Mouse (Mus musculus) liver, adult 2 months (tissue): Measurements from ENCODE around the gene Scnn1b. TPM values are rescaled to one million over a fixed set of nuclear protein-coding genes. Genes with fewer than 3 reads are reported as not detected.

Experiments
- DNase-seq: peaks from one replicate; pipeline ENCODE4 v3.0.0-alpha.2; 2011; ENCODE audit warnings: low read depth, low spot score; ENCODE audit errors: extremely low read depth
- H3K27ac ChIP-seq: fragments of 200-500 bp; replicated peaks from 2 replicates; pipeline ENCODE4 v1.5.1; 2012; ENCODE audit warnings: low read depth, mild to moderate bottlenecking, control low read depth, inconsistent platforms, low read length; ENCODE audit not compliant: insufficient read depth
- H3K27me3 ChIP-seq: fragments of 200-500 bp; 2 replicates; pipeline ENCODE4 v1.6.1; 2012; ENCODE audit warnings: mild to moderate bottlenecking, moderate library complexity, low read length, inconsistent platforms; ENCODE audit not compliant: control insufficient read depth, insufficient read depth
- H3K36me3 ChIP-seq: fragments of 200-500 bp; 2 replicates; pipeline ENCODE4 v1.6.1; 2012; ENCODE audit warnings: low read length, inconsistent platforms; ENCODE audit not compliant: control insufficient read depth, insufficient read depth
- H3K4me1 ChIP-seq: fragments of 200-500 bp; 2 replicates; pipeline ENCODE4 v1.6.1; 2011; ENCODE audit warnings: low read length; ENCODE audit not compliant: control insufficient read depth, insufficient read depth
- H3K4me3 ChIP-seq: fragments of 200-500 bp; 2 replicates; pipeline ENCODE4 v1.5.1; 2011; ENCODE audit warnings: low read depth, mild to moderate bottlenecking, control low read depth, low read length, moderate library complexity; ENCODE audit not compliant: insufficient read depth
- H3K79me2 ChIP-seq: fragments of 200-500 bp; 2 replicates; pipeline ENCODE4 v1.6.1; 2012; ENCODE audit warnings: inconsistent platforms, mild to moderate bottlenecking, low read length, moderate library complexity; ENCODE audit not compliant: control insufficient read depth, insufficient read depth
- H3K9ac ChIP-seq: fragments of 200-500 bp; 2 replicates; pipeline ENCODE4 v1.6.1; 2012; ENCODE audit warnings: low read depth, mild to moderate bottlenecking, control low read depth, inconsistent platforms, low read length
- CTCF ChIP-seq: fragments of 200-500 bp; IDR thresholded peaks from 2 replicates; pipeline ENCODE4 v1.5.1; 2011; ENCODE audit warnings: low read depth, low read length, control low read depth
- POLR2A ChIP-seq: fragments of 200-500 bp; IDR thresholded peaks from 2 replicates; pipeline ENCODE4 v1.6.1; 2011; ENCODE audit warnings: low read length, control low read depth; ENCODE audit not compliant: insufficient read depth; ENCODE audit errors: extremely low read depth
- WGBS: fragments of 180-500 bp; shearing (Covaris S2); methylation state at CpG from one replicate; pipeline ENCODE4 v1.1.7; 2018; 5-methylcytosine and 5-hydroxymethylcytosine counted together
- polyA plus RNA-seq: library from polyadenylated mRNA; depleted of rRNA; stranded (reverse); fragments of >200 nt; gene quantifications from 2 replicates; pipeline ENCODE4 v1.2.3, GENCODE M21; 2012
- total RNA-seq: library from RNA; depleted of rRNA; stranded (reverse); fragments of >200 nt; gene quantifications from 2 replicates; pipeline ENCODE4 v1.2.3, GENCODE M21; 2014

Gene Scnn1b
- total and polyA plus RNA-seq, 2 experiments = not detected

- Histone ChIP-seq H3K27me3 (peaks cover 3% of the 10 kb centered on the region; the same call in 1 of the 2 replicates), H3K27ac (no peak overlapping the region), H3K9ac (no peak overlapping the region), H3K36me3 (no peaks in the 10 kb centered on the region), H3K4me1 (no peaks in the 10 kb centered on the region), H3K4me3 (no peak overlapping the region), H3K79me2 (no peaks in the 10 kb centered on the region)
- TF ChIP-seq POLR2A (no peak), CTCF (no peak)
- DNase-seq = no peak
- 63% methylated on average over 6 of the region's 6 CpGs for WGBS
Measured at GRCm38 (mm10) chr7:121842234-121842633, 22.6 kb upstream of the Scnn1b start.

- H3K79me2 ChIP-seq = no peaks in the 10 kb centered on the region
- H3K4me1 ChIP-seq = no peaks in the 10 kb centered on the region
- 34% methylated on average over 6 of the region's 6 CpGs for WGBS
- DNase-seq = no peak
- H3K27ac ChIP-seq = no peak overlapping the region
- no peak overlapping the region for H3K9ac ChIP-seq
- no peak overlapping the region for H3K4me3 ChIP-seq
- no peaks in the 10 kb centered on the region; the same call in 1 of the 2 replicates for H3K27me3 ChIP-seq
- TF ChIP-seq POLR2A (no peak), CTCF (no peak)
- H3K36me3 ChIP-seq = no peaks in the 10 kb centered on the region
Measured at GRCm38 (mm10) chr7:121845964-121846363, 18.9 kb upstream of the Scnn1b start.

GRCm38 (mm10) chr7:121848537-121849168, 16.2 kb upstream of the Scnn1b start:
- Histone ChIP-seq H3K4me3 (no peak overlapping the region), H3K4me1 (no peaks in the 10 kb centered on the region), H3K27ac (no peak overlapping the region), H3K27me3 (no peaks in the 10 kb centered on the region; the same call in 1 of the 2 replicates), H3K36me3 (no peaks in the 10 kb centered on the region), H3K79me2 (no peaks in the 10 kb centered on the region), H3K9ac (no peak overlapping the region)
- WGBS = 85% methylated on average over 8 of the region's 9 CpGs
- DNase-seq = no peak
- TF ChIP-seq POLR2A = no peak
- TF ChIP-seq CTCF = no peak

GRCm38 (mm10) chr7:121857177-121857884, 7.5 kb upstream of the Scnn1b start:
- 86% methylated on average over 11 of the region's 11 CpGs for WGBS
- DNase-seq = no peak
- no peak overlapping the region for H3K27ac ChIP-seq
- H3K9ac ChIP-seq = no peak overlapping the region
- no peaks in the 10 kb centered on the region for H3K79me2 ChIP-seq
- H3K27me3 ChIP-seq = peaks cover 5% of the 10 kb centered on the region; the same call in 1 of the 2 replicates
- TF ChIP-seq POLR2A = no peak
- TF ChIP-seq CTCF = no peak
- H3K4me3 ChIP-seq = no peak overlapping the region
- H3K4me1 ChIP-seq = no peaks in the 10 kb centered on the region
- H3K36me3 ChIP-seq = no peaks in the 10 kb centered on the region

GRCm38 (mm10) chr7:121858939-121859338, 5.9 kb upstream of the Scnn1b start:
- TF ChIP-seq CTCF = peak; percentile 28; the same call in 1 of the 2 replicates
- no peak for TF ChIP-seq POLR2A
- Histone ChIP-seq H3K4me3 (no peak overlapping the region), H3K4me1 (no peaks in the 10 kb centered on the region), H3K36me3 (no peaks in the 10 kb centered on the region), H3K9ac (no peak overlapping the region), H3K27ac (no peak overlapping the region), H3K27me3 (peaks cover 5% of the 10 kb centered on the region; the same call in 1 of the 2 replicates), H3K79me2 (no peaks in the 10 kb centered on the region)
- WGBS = 79% methylated on average over 8 of the region's 8 CpGs
- no peak for DNase-seq

GRCm38 (mm10) chr7:121871631-121872030, 6.8 kb downstream of the Scnn1b start:
- Histone ChIP-seq H3K9ac (no peak overlapping the region), H3K36me3 (no peaks in the 10 kb centered on the region), H3K4me3 (no peak overlapping the region), H3K4me1 (no peaks in the 10 kb centered on the region), H3K27ac (no peak overlapping the region), H3K27me3 (no peaks in the 10 kb centered on the region), H3K79me2 (no peaks in the 10 kb centered on the region)
- DNase-seq = no peak
- no peak for TF ChIP-seq CTCF
- no peak for TF ChIP-seq POLR2A
- 80% methylated on average over 3 of the region's 3 CpGs for WGBS
